Mouse (Mus musculus) embryonic facial prominence, embryonic 14.5 days (tissue): ENCODE results near the gene 4930402H24Rik. TPM values are rescaled to one million over a fixed set of nuclear protein-coding genes. Genes with fewer than 3 reads are reported as not detected.

Experiments
- ATAC-seq: fragments of 200-750 bp; cut with Nextera tagmentation; 2 replicates; pipeline ENCODE4 v1.8.0; 2017; ENCODE audit warnings: low read depth, moderate number of reproducible peaks, moderate TSS enrichment
- DNase-seq: peaks from one replicate; pipeline ENCODE4 v3.0.0-alpha.2; 2015; ENCODE audit warnings: low spot score
- H3K27ac ChIP-seq: fragments of 300-500 bp; sonication (generic); replicated peaks from 2 replicates; pipeline ENCODE4 v1.5.1; 2014; ENCODE audit warnings: low read depth, mild to moderate bottlenecking, low read length, moderate library complexity
- H3K27me3 ChIP-seq: fragments of 300-500 bp; sonication (generic); replicated peaks from 2 replicates; pipeline ENCODE4 v1.6.1; 2014; ENCODE audit warnings: low read length; ENCODE audit not compliant: control insufficient read depth, insufficient read depth
- H3K36me3 ChIP-seq: fragments of 300-500 bp; sonication (generic); 2 replicates; pipeline ENCODE4 v1.6.1; 2014; ENCODE audit warnings: low read length, mixed read lengths; ENCODE audit not compliant: control insufficient read depth, insufficient read depth
- H3K4me1 ChIP-seq: fragments of 300-500 bp; sonication (generic); 2 replicates; pipeline ENCODE4 v1.6.1; 2014; ENCODE audit warnings: antibody characterized with exemption, low read length; ENCODE audit not compliant: control insufficient read depth, insufficient read depth
- H3K4me2 ChIP-seq: fragments of 300-500 bp; sonication (generic); 2 replicates; pipeline ENCODE4 v1.6.1; 2014; ENCODE audit warnings: low read depth, mild to moderate bottlenecking, low read length, moderate library complexity, mixed read lengths
- H3K4me3 ChIP-seq: fragments of 300-500 bp; sonication (generic); 2 replicates; pipeline ENCODE4 v1.5.1; 2014; ENCODE audit warnings: low read depth, mild to moderate bottlenecking, low read length
- H3K9ac ChIP-seq: fragments of 300-500 bp; sonication (generic); 2 replicates; pipeline ENCODE4 v1.6.1; 2014; ENCODE audit warnings: low read depth, mild to moderate bottlenecking, low read length, moderate library complexity, mixed read lengths
- H3K9me3 ChIP-seq: fragments of 300-500 bp; sonication (generic); 2 replicates; pipeline ENCODE4 v1.6.1; 2016; ENCODE audit warnings: low read length; ENCODE audit not compliant: control insufficient read depth
- WGBS: fragments of 180-500 bp; shearing (Covaris S2); extraction: QIAGEN DNeasy Blood & Tissue Kit; methylation state at CpG from one replicate; pipeline ENCODE4 v1.1.7; 2014; 5-methylcytosine and 5-hydroxymethylcytosine counted together
- polyA plus RNA-seq: library from polyadenylated mRNA; unstranded; fragments of >200 nt; fragmentation: Nextera tagmentation; extraction: Ambion mirVana; gene quantifications from 2 replicates; pipeline ENCODE4 v1.2.1, GENCODE M21; 2014

Gene 4930402H24Rik
- polyA plus RNA-seq, 1 experiment from 2014 or later: 33.0 TPM

GRCm38 (mm10) chr2:130896944-130897343 is 9.3 kb downstream of the 4930402H24Rik start:
- 0 out of 2 replicates have a peak, but pooled peaks cover 3% of the 10 kb centered on the region for H3K36me3 ChIP-seq
- no peak overlapping the region for H3K9ac ChIP-seq
- no peaks in the 10 kb centered on the region for H3K4me1 ChIP-seq
- no peak for DNase-seq
- WGBS: 85% methylated on average over 2 of the region's 2 CpGs
- H3K27me3 ChIP-seq: no peaks in the 10 kb centered on the region
- H3K27ac ChIP-seq: no peak overlapping the region
- no peak overlapping the region for H3K4me3 ChIP-seq
- H3K4me2 ChIP-seq: no peak overlapping the region
- H3K9me3 ChIP-seq: no peaks in the 10 kb centered on the region
- ATAC-seq: no peak

GRCm38 (mm10) chr2:130887456-130887855 is 18.8 kb downstream of the 4930402H24Rik start:
- no peak overlapping the region for H3K27ac ChIP-seq
- no peak overlapping the region for H3K4me3 ChIP-seq
- H3K9ac ChIP-seq: no peak overlapping the region
- no peaks in the 10 kb centered on the region for H3K9me3 ChIP-seq
- H3K36me3 ChIP-seq: 0 out of 2 replicates have a peak, but pooled peaks cover 4% of the 10 kb centered on the region
- WGBS: 82% methylated on average over 1 of the region's 1 CpGs
- ATAC-seq (no peak), DNase-seq (no peak)
- H3K4me2 ChIP-seq: no peak overlapping the region
- no peaks in the 10 kb centered on the region for H3K4me1 ChIP-seq
- no peaks in the 10 kb centered on the region for H3K27me3 ChIP-seq

GRCm38 (mm10) chr2:130886983-130887382 is 19.2 kb downstream of the 4930402H24Rik start:
- H3K9ac ChIP-seq: no peak overlapping the region
- H3K9me3 ChIP-seq: no peaks in the 10 kb centered on the region
- 0 out of 2 replicates have a peak, but pooled peaks cover 4% of the 10 kb centered on the region for H3K36me3 ChIP-seq
- H3K27ac ChIP-seq: no peak overlapping the region
- no peaks in the 10 kb centered on the region for H3K27me3 ChIP-seq
- DNase-seq (no peak), ATAC-seq (no peak)
- H3K4me3 ChIP-seq: no peak overlapping the region
- H3K4me2 ChIP-seq: no peak overlapping the region
- no peaks in the 10 kb centered on the region for H3K4me1 ChIP-seq

GRCm38 (mm10) chr2:130877376-130877775 is 28.8 kb downstream of the 4930402H24Rik start:
- 0 out of 2 replicates have a peak, but pooled peaks cover 5% of the 10 kb centered on the region for H3K36me3 ChIP-seq
- H3K9me3 ChIP-seq: no peaks in the 10 kb centered on the region
- no peak overlapping the region for H3K27ac ChIP-seq
- no peaks in the 10 kb centered on the region for H3K27me3 ChIP-seq
- no peak overlapping the region for H3K9ac ChIP-seq
- WGBS: 48% methylated on average over 3 of the region's 3 CpGs
- ATAC-seq: no peak
- H3K4me1 ChIP-seq: no peaks in the 10 kb centered on the region
- H3K4me3 ChIP-seq: no peak overlapping the region
- DNase-seq: no peak
- no peak overlapping the region for H3K4me2 ChIP-seq

- Histone ChIP-seq H3K9ac (no peak overlapping the region), H3K36me3 (no peaks in the 10 kb centered on the region), H3K27ac (no peak overlapping the region), H3K4me1 (no peaks in the 10 kb centered on the region), H3K9me3 (no peaks in the 10 kb centered on the region), H3K27me3 (no peaks in the 10 kb centered on the region), H3K4me3 (no peak overlapping the region), H3K4me2 (no peak overlapping the region)
- WGBS: 89% methylated on average over 5 of the region's 5 CpGs
- ATAC-seq (no peak), DNase-seq (no peak)
Measured at GRCm38 (mm10) chr2:130870916-130871315, 35.3 kb downstream of the 4930402H24Rik start.

- H3K4me2 ChIP-seq: no peak overlapping the region
- ATAC-seq: no peak
- H3K27me3 ChIP-seq: no peaks in the 10 kb centered on the region
- WGBS: 82% methylated on average over 3 of the region's 3 CpGs
- H3K4me3 ChIP-seq: no peak overlapping the region
- DNase-seq: peak; percentile 9
- H3K9me3 ChIP-seq: no peaks in the 10 kb centered on the region
- no peaks in the 10 kb centered on the region for H3K36me3 ChIP-seq
- no peaks in the 10 kb centered on the region for H3K4me1 ChIP-seq
- H3K27ac ChIP-seq: no peak overlapping the region
- H3K9ac ChIP-seq: no peak overlapping the region
Measured at GRCm38 (mm10) chr2:130862091-130862490, 44.1 kb downstream of the 4930402H24Rik start.

GRCm38 (mm10) chr2:130852964-130853363 is 53.2 kb downstream of the 4930402H24Rik start:
- Histone ChIP-seq H3K4me1 (no peaks in the 10 kb centered on the region), H3K27me3 (no peaks in the 10 kb centered on the region), H3K9me3 (no peaks in the 10 kb centered on the region), H3K9ac (no peak overlapping the region), H3K4me3 (no peak overlapping the region), H3K36me3 (no peaks in the 10 kb centered on the region), H3K4me2 (no peak overlapping the region), H3K27ac (no peak overlapping the region)
- WGBS: 98% methylated on average over 1 of the region's 1 CpGs
- no peak for DNase-seq
- no peak for ATAC-seq

- H3K4me1 ChIP-seq: no peaks in the 10 kb centered on the region
- H3K9ac ChIP-seq: no peak overlapping the region
- H3K27ac ChIP-seq: no peak overlapping the region
- no peaks in the 10 kb centered on the region for H3K36me3 ChIP-seq
- DNase-seq: no peak
- 77% methylated on average over 9 of the region's 9 CpGs for WGBS
- no peak for ATAC-seq
- H3K27me3 ChIP-seq: no peaks in the 10 kb centered on the region
- no peak overlapping the region for H3K4me3 ChIP-seq
- H3K4me2 ChIP-seq: no peak overlapping the region
- no peaks in the 10 kb centered on the region for H3K9me3 ChIP-seq
Measured at GRCm38 (mm10) chr2:130851363-130852246, 54.6 kb downstream of the 4930402H24Rik start.

- DNase-seq (no peak), ATAC-seq (no peak)
- H3K4me2 ChIP-seq: no peak overlapping the region
- no peak overlapping the region for H3K27ac ChIP-seq
- H3K4me1 ChIP-seq: no peaks in the 10 kb centered on the region
- no peak overlapping the region for H3K9ac ChIP-seq
- 67% methylated on average over 4 of the region's 4 CpGs for WGBS
- no peaks in the 10 kb centered on the region for H3K27me3 ChIP-seq
- H3K4me3 ChIP-seq: no peak overlapping the region
- no peaks in the 10 kb centered on the region for H3K36me3 ChIP-seq
- H3K9me3 ChIP-seq: no peaks in the 10 kb centered on the region
Measured at GRCm38 (mm10) chr2:130849688-130850087, 56.5 kb downstream of the 4930402H24Rik start.
